Mouse (Mus musculus): ENCODE measurements at regions not wholly inside any gene's neighbourhood (a gene's known extent, or its start where the extent isn't known, plus 50 kb on each side); places are given as distances from the start of the nearest gene placed in this dataset.

- H3K9me3 ChIP-seq (ENCODE audit: control insufficient read depth, low read length) = no peaks in the 10 kb centered on the region
- H3K9ac ChIP-seq (ENCODE audit: low read depth, low read length) = no peak overlapping the region
- H3K27me3 ChIP-seq (ENCODE audit: control insufficient read depth, insufficient read depth, low read length) = no peaks in the 10 kb centered on the region
- 50% methylated on average over 8 of the region's 8 CpGs for WGBS
- no peaks in the 10 kb centered on the region for H3K36me3 ChIP-seq (ENCODE audit: control insufficient read depth, insufficient read depth, low read length)
- no peak overlapping the region for H3K4me2 ChIP-seq (replicated peaks; ENCODE audit: low read depth, low read length)
- H3K4me3 ChIP-seq (ENCODE audit: low read length) = no peak overlapping the region
- H3K27ac ChIP-seq (ENCODE audit: low read depth, low read length) = no peak overlapping the region
- peaks cover 5% of the 10 kb centered on the region; the same call in 1 of the 2 replicates for H3K4me1 ChIP-seq (ENCODE audit: control insufficient read depth, insufficient read depth, low read length)
- ATAC-seq (ENCODE audit: low FRiP score, low TSS enrichment) = no peak
Observed at GRCm38 (mm10) chr11:25104432-25104831, 1026.6 kb downstream of the Bcl11a start.

DNA sequence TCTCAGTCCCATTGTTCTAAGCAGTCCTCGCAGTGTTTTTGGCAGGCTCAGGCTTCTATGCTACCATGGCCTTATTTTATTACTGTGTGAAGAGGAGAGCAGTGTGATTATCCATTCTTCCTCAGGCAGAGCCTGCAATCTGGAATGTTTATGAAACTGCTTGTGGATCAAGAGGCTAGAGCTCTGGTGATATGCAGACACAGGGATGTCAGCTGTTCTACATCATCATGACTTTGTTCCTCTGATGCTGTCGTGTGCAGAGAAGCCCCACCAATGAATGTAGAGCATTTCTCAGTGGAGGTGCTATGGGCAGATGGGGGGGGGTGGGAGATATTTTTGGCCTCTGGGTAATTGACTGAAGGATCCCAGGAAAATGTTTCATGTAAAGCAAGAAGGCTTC is 1046.6 kb downstream of the Bcl11a start:
- Histone ChIP-seq H3K4me2 (replicated peaks; ENCODE audit: low read depth, low read length) (no peak overlapping the region), H3K36me3 (ENCODE audit: control insufficient read depth, insufficient read depth, low read length) (no peaks in the 10 kb centered on the region), H3K9me3 (ENCODE audit: control insufficient read depth, low read length) (no peaks in the 10 kb centered on the region), H3K4me3 (ENCODE audit: low read length) (no peak overlapping the region), H3K27me3 (ENCODE audit: control insufficient read depth, insufficient read depth, low read length) (no peaks in the 10 kb centered on the region), H3K4me1 (ENCODE audit: control insufficient read depth, insufficient read depth, low read length) (no peaks in the 10 kb centered on the region), H3K27ac (ENCODE audit: low read depth, low read length) (no peak overlapping the region), H3K9ac (ENCODE audit: low read depth, low read length) (no peak overlapping the region)
- ATAC-seq (ENCODE audit: low FRiP score, low TSS enrichment) = no peak
- WGBS = 41% methylated on average over 2 of the region's 2 CpGs

- Histone ChIP-seq H3K4me1 (ENCODE audit: control insufficient read depth, insufficient read depth, low read length) (no peaks in the 10 kb centered on the region), H3K36me3 (ENCODE audit: control insufficient read depth, insufficient read depth, low read length) (no peaks in the 10 kb centered on the region), H3K9ac (ENCODE audit: low read depth, low read length) (no peak overlapping the region), H3K4me3 (ENCODE audit: low read length) (no peak overlapping the region), H3K27me3 (ENCODE audit: control insufficient read depth, insufficient read depth, low read length) (no peaks in the 10 kb centered on the region), H3K9me3 (ENCODE audit: control insufficient read depth, low read length) (no peaks in the 10 kb centered on the region), H3K27ac (ENCODE audit: low read depth, low read length) (no peak overlapping the region), H3K4me2 (replicated peaks; ENCODE audit: low read depth, low read length) (no peak overlapping the region)
- 70% methylated on average over 2 of the region's 2 CpGs for WGBS
- no peak for ATAC-seq (ENCODE audit: low FRiP score, low TSS enrichment)
Observed at GRCm38 (mm10) chr11:25142226-25142625, 1064.4 kb downstream of the Bcl11a start.

DNA sequence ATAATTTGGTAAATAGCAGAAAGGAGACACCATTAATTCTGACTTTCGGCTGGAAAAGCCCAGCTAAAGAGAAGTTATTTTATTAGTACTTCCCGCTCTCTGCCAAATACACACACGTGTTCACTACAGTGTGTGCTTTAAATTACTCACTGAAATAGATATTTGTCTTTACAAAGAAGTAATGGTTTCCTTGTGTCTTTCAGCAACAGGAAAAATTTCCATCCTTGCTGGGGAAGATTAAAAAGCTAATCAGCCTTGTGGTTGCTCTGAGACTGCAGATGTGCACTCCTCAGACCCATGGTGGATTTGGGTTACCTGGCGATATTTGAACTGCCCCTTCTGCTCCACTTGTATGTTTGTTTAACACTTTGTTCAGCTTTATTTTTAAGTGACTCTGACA is 1065.0 kb downstream of the Bcl11a start:
- H3K4me3 ChIP-seq (ENCODE audit: low read length) = no peak overlapping the region

DNA sequence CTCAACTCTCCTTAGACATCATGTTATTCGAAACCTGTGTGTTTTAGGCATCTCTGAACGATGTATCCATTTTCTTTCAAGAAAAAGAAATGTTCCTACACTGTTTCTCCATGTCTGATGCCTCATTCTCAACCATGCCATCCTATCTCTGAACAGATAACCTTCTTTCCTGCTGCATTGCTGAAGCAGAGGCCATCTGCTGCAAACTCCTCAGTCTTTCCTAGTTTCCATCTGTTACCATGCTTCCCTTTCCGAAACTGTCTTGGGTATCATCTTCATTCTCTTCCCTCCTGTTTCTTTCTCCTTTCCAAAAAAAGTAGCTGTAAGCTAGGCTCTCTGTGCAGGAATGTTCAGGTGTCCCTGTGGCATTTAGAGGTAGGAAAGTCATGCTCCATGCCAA is 1063.3 kb downstream of the 5730522E02Rik start:
- Histone ChIP-seq H3K36me3 (ENCODE audit: control insufficient read depth, insufficient read depth, low read length) (no peaks in the 10 kb centered on the region), H3K9me3 (ENCODE audit: control insufficient read depth, low read length) (no peaks in the 10 kb centered on the region), H3K27ac (ENCODE audit: low read depth, low read length) (no peak overlapping the region), H3K4me2 (replicated peaks; ENCODE audit: low read depth, low read length) (no peak overlapping the region), H3K27me3 (ENCODE audit: control insufficient read depth, insufficient read depth, low read length) (no peaks in the 10 kb centered on the region), H3K4me3 (ENCODE audit: low read length) (no peak overlapping the region), H3K9ac (ENCODE audit: low read depth, low read length) (no peak overlapping the region), H3K4me1 (ENCODE audit: control insufficient read depth, insufficient read depth, low read length) (no peaks in the 10 kb centered on the region)
- 89% methylated on average over 3 of the region's 3 CpGs for WGBS
- ATAC-seq (ENCODE audit: low FRiP score, low TSS enrichment) = no peak

More for the DNA sequence above, 1065.0 kb downstream of the Bcl11a start:
- Histone ChIP-seq H3K27me3 (ENCODE audit: control insufficient read depth, insufficient read depth, low read length) (no peaks in the 10 kb centered on the region), H3K9ac (ENCODE audit: low read depth, low read length) (no peak overlapping the region), H3K9me3 (ENCODE audit: control insufficient read depth, low read length) (no peaks in the 10 kb centered on the region), H3K4me2 (replicated peaks; ENCODE audit: low read depth, low read length) (no peak overlapping the region), H3K27ac (ENCODE audit: low read depth, low read length) (no peak overlapping the region), H3K36me3 (ENCODE audit: control insufficient read depth, insufficient read depth, low read length) (no peaks in the 10 kb centered on the region), H3K4me1 (ENCODE audit: control insufficient read depth, insufficient read depth, low read length) (no peaks in the 10 kb centered on the region)
- ATAC-seq (ENCODE audit: low FRiP score, low TSS enrichment) = no peak
- WGBS = 60% methylated on average over 4 of the region's 4 CpGs

DNA sequence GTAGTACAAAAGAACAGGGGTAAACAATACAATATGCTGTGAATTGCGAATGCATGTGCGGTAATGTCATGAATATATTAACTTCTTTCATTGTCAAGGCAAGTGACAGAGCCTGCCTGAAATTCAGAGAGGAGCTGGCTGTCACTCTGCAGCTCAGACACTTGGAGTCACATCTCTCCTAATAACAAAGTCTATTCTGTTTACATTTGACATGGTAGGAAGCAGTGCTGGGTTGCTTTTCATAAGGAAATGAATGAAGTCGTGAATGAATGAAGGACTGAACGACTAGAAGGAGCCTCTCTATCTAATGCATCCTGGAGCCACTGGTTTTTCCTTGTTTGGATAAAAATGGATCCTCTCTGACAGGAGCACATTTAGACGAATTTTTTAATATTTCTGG is 1053.9 kb downstream of the 5730522E02Rik start:
- ATAC-seq (ENCODE audit: low FRiP score, low TSS enrichment) = no peak
- H3K27ac ChIP-seq (ENCODE audit: low read depth, low read length) = no peak overlapping the region
- H3K4me1 ChIP-seq (ENCODE audit: control insufficient read depth, insufficient read depth, low read length) = no peaks in the 10 kb centered on the region
- H3K36me3 ChIP-seq (ENCODE audit: control insufficient read depth, insufficient read depth, low read length) = no peaks in the 10 kb centered on the region
- no peak overlapping the region for H3K9ac ChIP-seq (ENCODE audit: low read depth, low read length)
- H3K4me2 ChIP-seq (replicated peaks; ENCODE audit: low read depth, low read length) = no peak overlapping the region
- H3K27me3 ChIP-seq (ENCODE audit: control insufficient read depth, insufficient read depth, low read length) = no peaks in the 10 kb centered on the region
- no peaks in the 10 kb centered on the region for H3K9me3 ChIP-seq (ENCODE audit: control insufficient read depth, low read length)
- no peak overlapping the region for H3K4me3 ChIP-seq (ENCODE audit: low read length)
- WGBS = 41% methylated on average over 5 of the region's 5 CpGs

- 39% methylated on average over 11 of the region's 11 CpGs for WGBS
- Histone ChIP-seq H3K36me3 (ENCODE audit: control insufficient read depth, insufficient read depth, low read length) (no peaks in the 10 kb centered on the region), H3K4me3 (ENCODE audit: low read length) (no peak overlapping the region), H3K4me1 (ENCODE audit: control insufficient read depth, insufficient read depth, low read length) (no peaks in the 10 kb centered on the region), H3K4me2 (replicated peaks; ENCODE audit: low read depth, low read length) (no peak overlapping the region), H3K27me3 (ENCODE audit: control insufficient read depth, insufficient read depth, low read length) (no peaks in the 10 kb centered on the region), H3K9ac (ENCODE audit: low read depth, low read length) (no peak overlapping the region), H3K9me3 (ENCODE audit: control insufficient read depth, low read length) (no peaks in the 10 kb centered on the region), H3K27ac (ENCODE audit: low read depth, low read length) (no peak overlapping the region)
- ATAC-seq (ENCODE audit: low FRiP score, low TSS enrichment) = no peak
Observed at GRCm38 (mm10) chr11:25157135-25157860, 1053.3 kb downstream of the 5730522E02Rik start.

GRCm38 (mm10) chr11:25157861-25158245 is 1052.7 kb downstream of the 5730522E02Rik start:
- no peak for ATAC-seq (ENCODE audit: low FRiP score, low TSS enrichment)
- H3K36me3 ChIP-seq (ENCODE audit: control insufficient read depth, insufficient read depth, low read length) = no peaks in the 10 kb centered on the region
- H3K4me2 ChIP-seq (replicated peaks; ENCODE audit: low read depth, low read length) = no peak overlapping the region
- no peaks in the 10 kb centered on the region for H3K27me3 ChIP-seq (ENCODE audit: control insufficient read depth, insufficient read depth, low read length)
- no peak overlapping the region for H3K9ac ChIP-seq (ENCODE audit: low read depth, low read length)
- H3K27ac ChIP-seq (ENCODE audit: low read depth, low read length) = no peak overlapping the region
- H3K4me1 ChIP-seq (ENCODE audit: control insufficient read depth, insufficient read depth, low read length) = no peaks in the 10 kb centered on the region
- WGBS = 70% methylated on average over 3 of the region's 3 CpGs
- H3K9me3 ChIP-seq (ENCODE audit: control insufficient read depth, low read length) = no peaks in the 10 kb centered on the region
- no peak overlapping the region for H3K4me3 ChIP-seq (ENCODE audit: low read length)

DNA sequence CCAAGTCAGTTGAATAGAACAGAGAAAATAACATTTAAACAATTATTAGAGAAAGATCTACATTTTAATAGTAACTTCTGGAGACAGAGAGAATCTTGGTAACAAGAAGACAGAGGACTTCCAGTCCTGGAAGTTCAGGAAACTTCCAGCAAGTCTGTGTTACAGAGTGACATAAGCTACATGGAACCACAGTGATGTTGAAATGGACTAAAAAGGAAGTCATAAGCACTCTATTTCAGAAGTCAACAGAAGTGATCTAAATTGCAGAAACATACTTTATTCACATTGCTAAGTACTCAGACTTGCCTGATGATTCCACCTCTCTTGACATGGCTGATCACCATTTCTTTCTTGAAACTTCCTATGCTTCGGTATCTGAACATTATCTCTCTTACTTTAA is 1051.7 kb downstream of the 5730522E02Rik start:
- Histone ChIP-seq H3K4me2 (replicated peaks; ENCODE audit: low read depth, low read length) (no peak overlapping the region), H3K4me1 (ENCODE audit: control insufficient read depth, insufficient read depth, low read length) (no peaks in the 10 kb centered on the region), H3K9ac (ENCODE audit: low read depth, low read length) (no peak overlapping the region), H3K9me3 (ENCODE audit: control insufficient read depth, low read length) (no peaks in the 10 kb centered on the region), H3K4me3 (ENCODE audit: low read length) (no peak overlapping the region), H3K27ac (ENCODE audit: low read depth, low read length) (no peak overlapping the region), H3K36me3 (ENCODE audit: control insufficient read depth, insufficient read depth, low read length) (no peaks in the 10 kb centered on the region), H3K27me3 (ENCODE audit: control insufficient read depth, insufficient read depth, low read length) (no peaks in the 10 kb centered on the region)
- WGBS = 89% methylated on average over 1 of the region's 1 CpGs
- no peak for ATAC-seq (ENCODE audit: low FRiP score, low TSS enrichment)
